Mouse (Mus musculus) thymus, adult 2 months (tissue): ENCODE results near the gene Gm38394.

Source experiments
- CTCF ChIP-seq: fragments of 200-500 bp; IDR thresholded peaks from 2 replicates; pipeline ENCODE4 v1.5.1; 2012; ENCODE audit warnings: mild to moderate bottlenecking, control low read depth, low read length, moderate library complexity, borderline replicate concordance; ENCODE audit not compliant: control insufficient read depth, poor library complexity, insufficient read depth; ENCODE audit errors: extremely low read depth
- POLR2A ChIP-seq: fragments of 200-500 bp; IDR thresholded peaks from 2 replicates; pipeline ENCODE4 v1.6.1; 2012; ENCODE audit warnings: mild to moderate bottlenecking, low read length, control low read depth, moderate library complexity; ENCODE audit not compliant: control insufficient read depth, poor library complexity, insufficient read depth; ENCODE audit errors: extremely low read depth

- TF ChIP-seq POLR2A: no peak
- TF ChIP-seq CTCF: no peak
These were observed 37.0 kb upstream of the Gm38394 start for GRCm38 (mm10) chr1:133697935-133698620.
